Mouse (Mus musculus): Measurements from ENCODE around the gene Braf. TPM values are rescaled to one million over a fixed set of nuclear protein-coding genes. Genes with fewer than 3 reads are reported as not detected.
A peak's percentile ranks its signal among the peaks of the same experiment; 100 is the strongest.

Braf gene
- total RNA-seq, 2 experiments from 2014 or later, result 90.9 to 92.5 TPM

DNA sequence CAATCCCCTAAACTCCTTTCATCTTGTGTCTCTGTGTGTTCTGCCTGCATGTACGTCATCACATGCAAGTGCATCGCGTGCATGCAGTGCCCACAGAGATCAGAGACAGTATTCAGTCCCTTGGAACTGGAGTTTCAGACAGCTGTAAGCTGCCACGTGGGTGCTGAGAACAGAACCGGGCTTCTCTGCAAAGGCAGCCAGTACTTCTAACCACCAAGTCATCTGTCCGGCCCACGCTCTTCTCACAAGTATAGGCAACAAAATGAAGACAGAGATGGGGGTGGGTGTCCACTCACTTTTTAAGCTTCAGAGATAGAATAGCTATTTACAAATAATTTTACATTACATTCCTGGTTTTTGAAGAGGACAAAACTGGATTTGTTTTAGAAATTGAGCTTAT, 50.2 kb downstream of the Braf start:
- intact Hi-C loops (cut with DNase I), result no loop called here
- DNase-seq (ENCODE audit: extremely low spot score in 1 of 2, low spot score in 2 of 2), result no peak

DNA sequence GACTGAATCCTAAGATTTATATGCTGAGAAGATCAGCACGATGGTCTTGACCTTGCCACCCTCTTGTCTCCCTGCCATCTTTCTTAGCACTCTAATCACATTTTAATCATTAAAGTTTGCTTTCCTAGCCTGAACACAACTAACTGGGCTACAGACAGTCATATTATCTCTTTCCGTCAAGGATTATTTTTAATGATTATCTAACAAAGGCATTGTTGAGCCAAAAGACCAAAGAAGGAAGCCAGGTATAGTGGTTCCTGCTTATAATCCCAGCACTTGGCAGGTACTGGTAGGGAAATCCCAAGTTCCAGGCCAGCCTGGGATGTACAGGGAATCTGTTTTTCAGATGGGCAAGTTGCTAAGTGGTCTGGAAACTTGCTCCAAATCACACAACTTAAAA, 114.0 kb downstream of the Braf start:
- no peak for DNase-seq (ENCODE audit: extremely low spot score in 1 of 2, low spot score in 2 of 2)
- intact Hi-C loops (cut with DNase I), result loop anchor here (10.0 kb wide), 1 partner anchor 174 kb away; no protein-coding TSS in a partner anchor

DNA sequence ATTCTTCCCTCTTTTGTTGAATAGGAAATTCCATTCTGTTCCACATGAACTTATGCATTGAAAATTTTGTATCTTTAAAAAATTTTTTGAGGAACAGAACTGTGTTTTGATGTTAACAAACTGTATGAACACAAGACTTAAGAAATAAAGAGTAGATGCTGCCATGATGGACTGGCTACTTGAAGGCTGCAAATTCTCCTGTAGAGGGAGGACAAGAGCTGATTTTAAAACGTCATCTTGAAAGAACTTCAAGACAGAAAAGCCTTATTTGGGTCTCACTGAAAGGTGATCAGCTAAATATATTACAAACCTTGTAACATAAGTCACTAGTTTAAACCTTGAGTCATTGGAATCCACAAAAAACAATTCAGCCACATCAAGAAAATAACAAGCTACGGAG, 115.1 kb downstream of the Braf start:
- intact Hi-C loops (cut with DNase I), result loop anchor here (10.0 kb wide), 1 partner anchor 175 kb away; no protein-coding TSS in a partner anchor
- no peak for DNase-seq (ENCODE audit: extremely low spot score in 1 of 2, low spot score in 2 of 2)

DNA sequence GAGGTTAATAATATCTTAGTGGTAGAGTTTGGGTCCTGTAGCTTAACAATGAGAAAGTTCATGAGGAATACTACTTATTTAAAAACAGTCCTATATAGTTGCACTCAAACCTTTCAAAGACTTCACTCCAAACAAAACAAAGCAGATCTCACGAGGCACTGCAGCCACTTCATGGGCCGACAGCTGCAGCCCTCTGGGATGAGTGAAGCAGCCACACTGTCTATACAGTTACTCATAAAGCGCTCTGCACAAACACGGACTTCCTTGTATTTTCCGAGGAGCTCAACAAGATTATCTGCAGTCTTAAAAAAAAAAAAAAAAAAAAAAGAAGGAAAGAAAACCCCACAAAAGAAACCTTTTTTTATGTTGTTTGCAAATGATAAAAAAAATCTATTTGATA, 117.9 kb downstream of the Braf start:
- intact Hi-C loops (cut with DNase I), result no loop called here
- DNase-seq (ENCODE audit: extremely low spot score in 1 of 2, low spot score in 2 of 2), result no peak

DNA sequence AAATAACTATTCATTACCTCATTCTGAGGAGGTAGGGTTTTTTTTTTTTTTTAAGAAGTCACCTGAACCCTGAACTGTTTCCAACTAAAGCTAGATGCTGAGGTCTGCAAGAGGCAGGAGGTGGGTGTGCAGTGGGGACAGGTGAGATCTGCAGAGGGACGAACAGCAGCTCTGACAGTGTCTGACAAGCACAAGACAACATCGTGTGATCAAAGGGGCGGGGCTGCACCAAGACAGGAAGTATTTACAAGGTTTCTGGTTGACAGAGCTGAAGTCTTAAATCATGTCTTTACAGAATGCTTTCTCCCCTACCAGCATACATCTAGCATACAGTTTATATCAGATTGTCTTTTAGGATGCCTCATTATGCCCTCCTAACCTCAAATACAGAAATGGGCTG, 118.4 kb downstream of the Braf start:
- intact Hi-C loops (cut with DNase I), result no loop called here
- DNase-seq (ENCODE audit: extremely low spot score in 1 of 2, low spot score in 2 of 2), result no peak

DNA sequence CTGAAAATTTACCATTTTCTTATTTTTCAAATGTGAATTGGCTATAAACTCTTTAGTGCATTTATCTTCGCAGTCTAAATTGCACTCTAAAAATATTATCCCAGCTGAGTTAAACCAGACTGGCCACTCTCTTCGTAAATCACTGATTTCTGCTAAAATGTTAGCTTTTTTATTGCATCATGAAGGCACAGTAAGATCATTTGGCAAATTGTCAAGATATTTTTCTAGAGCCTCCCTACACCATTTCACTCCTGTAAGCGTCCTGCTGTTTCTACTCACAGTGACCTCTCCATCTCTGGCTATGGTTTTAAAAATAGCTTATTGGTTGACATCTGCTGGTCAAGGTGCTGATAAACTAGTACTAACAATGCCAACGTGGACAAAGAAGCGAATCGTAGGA, 119.2 kb downstream of the Braf start:
- no peak for DNase-seq (ENCODE audit: extremely low spot score in 1 of 2, low spot score in 2 of 2)
- intact Hi-C loops (cut with DNase I), result no loop called here

DNA sequence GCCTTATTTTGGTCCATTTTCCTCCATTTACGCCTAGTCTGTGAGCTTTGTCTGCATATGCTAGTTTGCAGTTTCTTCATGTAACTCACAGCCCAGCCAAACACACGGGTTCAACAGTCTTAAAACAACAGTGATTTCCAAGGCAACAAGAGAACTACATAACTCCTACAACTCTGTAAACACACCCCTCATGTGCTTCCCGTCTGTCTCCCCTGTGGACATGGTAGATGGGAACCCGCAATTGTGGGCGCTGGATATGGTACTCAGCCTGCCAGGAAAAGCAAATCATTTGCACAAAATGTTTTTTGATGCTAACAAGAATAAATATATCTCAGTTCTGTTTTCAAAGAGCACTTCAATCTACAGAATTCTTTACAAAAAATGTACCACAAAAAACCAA, 120.7 kb downstream of the Braf start:
- intact Hi-C loops (cut with DNase I), result no loop called here

DNA sequence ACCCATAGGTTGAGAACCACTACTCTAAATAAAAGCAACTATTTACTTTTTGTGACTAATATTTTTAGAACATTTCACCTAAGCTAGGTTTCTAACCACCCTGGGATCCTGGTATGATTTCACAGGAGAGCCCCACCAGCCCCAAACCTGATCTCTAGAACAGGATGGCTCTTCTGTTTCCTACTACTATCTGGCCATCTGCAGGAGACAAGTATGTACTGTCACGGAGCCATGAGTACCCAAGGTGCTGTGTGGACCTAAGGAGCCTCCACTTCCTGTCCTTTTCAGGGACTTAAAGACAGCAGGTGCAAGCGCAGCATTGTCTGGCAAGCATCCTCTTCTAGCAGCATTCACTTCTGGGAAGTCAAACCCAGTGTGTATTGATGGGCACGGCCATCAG, 123.4 kb downstream of the Braf start:
- no peak for DNase-seq (ENCODE audit: extremely low spot score in 1 of 2, low spot score in 2 of 2)
- intact Hi-C loops (cut with DNase I), result no loop called here

More for the DNA sequence above, 120.7 kb downstream of the Braf start:
- DNase-seq (ENCODE audit: extremely low spot score in 1 of 2, low spot score in 2 of 2), result no peak

DNA sequence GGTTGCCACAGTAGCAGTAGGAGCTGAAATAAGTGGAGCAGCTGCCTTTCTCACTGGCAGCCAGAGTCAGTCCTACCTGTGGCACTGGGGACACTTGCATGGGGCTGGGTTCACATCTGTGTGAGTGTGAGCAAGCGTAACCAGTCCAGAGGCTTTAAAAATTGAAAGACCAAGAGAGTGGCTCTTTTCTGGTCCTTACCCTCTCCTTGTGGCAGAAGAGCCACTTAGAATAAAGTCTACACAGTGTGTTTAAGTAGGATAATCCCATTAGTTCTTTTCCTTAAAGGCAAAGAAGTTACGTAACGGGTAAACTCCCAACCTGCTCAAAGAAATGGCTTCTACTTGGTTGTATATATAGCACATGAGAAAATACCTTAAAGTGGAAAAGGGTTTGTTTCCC, 124.4 kb downstream of the Braf start:
- DNase-seq (ENCODE audit: extremely low spot score in 1 of 2, low spot score in 2 of 2), result no peak
- intact Hi-C loops (cut with DNase I), result no loop called here

DNA sequence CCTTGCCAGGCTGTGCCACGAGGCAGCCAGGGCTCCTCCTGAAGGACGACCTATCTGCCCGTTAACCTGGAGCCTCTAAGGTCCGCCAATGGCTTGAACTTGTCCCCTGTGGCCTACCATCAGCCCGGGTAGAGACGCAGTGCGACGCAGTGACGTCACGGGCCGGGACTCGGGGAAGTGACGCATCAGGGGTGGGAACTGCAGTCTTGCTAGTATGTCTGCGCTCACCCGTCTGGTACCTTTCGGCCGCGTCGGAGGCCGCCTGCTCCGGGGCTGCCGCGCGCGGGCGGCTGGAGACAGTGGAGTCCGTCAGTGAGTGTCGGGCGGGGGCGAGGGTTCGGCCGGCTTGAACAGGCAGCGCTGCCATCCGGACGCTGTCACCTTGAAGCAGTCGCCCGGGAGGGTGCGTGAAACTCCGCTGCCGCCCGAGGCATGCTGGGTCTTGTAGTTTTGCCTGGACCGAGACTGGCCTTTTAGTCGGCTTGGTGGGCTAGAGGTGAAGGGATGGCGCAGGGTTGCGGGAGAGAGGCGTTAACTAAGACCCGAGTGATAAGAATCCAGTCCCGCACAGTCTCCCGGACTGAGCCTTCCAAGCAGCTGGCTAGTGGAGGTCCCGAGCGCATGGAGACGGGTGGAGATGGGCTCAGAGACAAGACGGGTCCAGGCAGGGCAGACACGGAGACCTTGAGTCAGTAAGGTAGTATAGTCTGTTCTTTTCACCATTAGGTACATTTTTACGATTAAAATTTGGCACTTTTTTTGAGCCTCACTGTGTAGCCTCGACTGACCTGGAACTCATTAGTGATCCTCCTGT, 132.7 kb downstream of the Braf start, which contains the start of gene Ndufb2:
Gene Ndufb2, plus strand, starts transcription at position 174 of the 814 bp plus-strand sequence.
- DNase-seq (ENCODE audit: extremely low spot score in 1 of 2, low spot score in 2 of 2), result peak; percentile 91 to 96
- intact Hi-C loops (cut with DNase I), result no loop called here

DNA sequence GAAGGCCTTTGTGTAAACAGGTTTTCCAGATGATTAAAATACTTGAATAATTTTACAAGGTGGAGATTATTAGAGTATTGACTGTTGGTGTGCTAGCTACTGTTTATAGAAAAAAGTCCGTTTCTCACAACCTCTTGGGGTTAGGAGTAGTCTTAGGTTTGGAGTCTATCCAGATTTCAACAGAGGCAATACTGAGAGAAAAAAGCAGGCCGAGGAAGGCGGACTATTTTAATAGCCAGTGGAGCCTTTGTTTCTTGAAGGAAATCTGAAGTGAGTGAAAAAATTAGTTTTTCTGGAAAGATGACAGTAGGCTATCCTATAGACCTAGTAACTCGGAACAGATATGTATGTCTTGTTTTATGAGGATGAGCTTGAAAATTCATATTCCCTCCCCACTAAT, 133.8 kb downstream of the Braf start:
- intact Hi-C loops (cut with DNase I), result no loop called here

DNA sequence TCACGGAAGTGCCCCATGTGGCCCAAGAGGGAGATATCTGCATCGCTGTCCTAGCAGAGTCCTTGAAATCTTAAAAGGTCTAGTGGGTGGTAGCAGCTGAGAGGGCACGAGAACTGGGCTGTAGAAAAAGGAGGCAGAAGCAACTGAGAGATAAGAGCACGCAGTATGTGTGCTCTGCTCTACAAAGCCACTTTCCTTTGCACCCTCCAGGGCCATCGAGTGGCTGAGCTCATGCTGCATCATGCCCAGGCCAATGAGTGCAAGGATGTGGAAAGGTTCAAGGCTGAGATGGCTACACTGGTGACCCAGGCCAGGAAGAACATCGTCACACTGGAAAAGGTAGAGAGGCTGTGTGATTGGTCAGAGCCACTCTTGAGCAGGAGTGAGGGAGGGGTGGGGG, 139.7 kb downstream of the Braf start, which contains the start of gene Gm42420:
Gene Gm42420, plus strand, starts transcription at position 237 of the 400 bp plus-strand sequence.
- intact Hi-C loops (cut with DNase I), result no loop called here
- DNase-seq (ENCODE audit: extremely low spot score in 1 of 2, low spot score in 2 of 2), result no peak

More for the DNA sequence above, 133.8 kb downstream of the Braf start:
- no peak for DNase-seq (ENCODE audit: extremely low spot score in 1 of 2, low spot score in 2 of 2)

DNA sequence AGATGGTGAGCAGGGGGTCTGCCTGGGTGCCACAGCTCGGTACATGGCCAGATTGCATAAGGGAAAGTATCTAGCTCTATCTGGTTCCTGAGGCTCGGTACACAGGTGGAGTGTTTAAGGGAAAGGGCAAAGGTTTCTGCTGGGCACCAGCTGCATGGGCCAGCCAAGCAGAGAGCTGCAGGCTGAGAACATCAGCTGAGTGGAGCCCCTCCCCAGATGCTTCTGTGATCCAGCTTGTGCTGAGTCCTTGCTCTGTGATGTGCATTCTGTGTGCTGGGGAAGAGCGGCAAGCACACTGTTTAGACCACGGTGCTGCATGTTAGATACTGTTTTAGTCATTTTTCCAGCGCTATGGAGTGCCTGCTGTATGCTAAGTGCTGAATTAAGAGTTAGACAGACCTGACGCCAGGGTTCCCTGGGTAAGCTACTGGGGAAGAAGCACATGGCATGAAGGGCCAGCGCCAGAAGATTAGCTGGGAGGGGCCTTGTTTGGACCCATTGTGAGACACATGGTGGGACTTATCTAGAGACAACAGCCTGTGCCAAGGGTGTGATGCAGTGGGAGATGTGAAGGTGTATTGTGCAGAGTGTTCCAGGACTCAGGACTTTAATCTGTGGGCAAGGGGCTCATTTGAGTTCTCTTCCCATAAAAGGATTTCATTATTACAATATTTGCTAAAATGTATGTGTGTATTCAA, 144.0 kb downstream of the Braf start:
- intact Hi-C loops (cut with DNase I), result no loop called here
- DNase-seq (ENCODE audit: extremely low spot score in 1 of 2, low spot score in 2 of 2), result no peak

DNA sequence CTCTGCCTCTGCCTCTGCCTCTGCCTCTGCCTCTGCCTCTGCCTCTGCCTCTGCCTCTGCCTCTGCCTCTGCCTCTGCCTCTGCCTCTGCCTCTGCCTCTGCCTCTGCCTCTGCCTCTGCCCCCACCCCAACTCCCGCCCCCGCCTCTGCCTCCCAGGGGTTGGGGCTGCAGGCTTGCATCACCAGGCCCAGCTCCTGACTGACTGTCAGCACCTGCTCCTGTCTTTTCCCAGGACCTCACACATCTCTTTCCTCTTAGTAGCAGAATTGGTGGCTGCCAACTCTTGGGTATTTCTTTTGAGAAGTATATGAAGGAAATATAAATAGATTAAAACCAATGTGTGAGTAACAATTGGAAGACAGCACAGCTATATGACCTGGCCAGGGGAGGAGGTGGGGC, 144.7 kb downstream of the Braf start:
- intact Hi-C loops (cut with DNase I), result no loop called here
- DNase-seq (ENCODE audit: extremely low spot score in 1 of 2, low spot score in 2 of 2), result no peak

DNA sequence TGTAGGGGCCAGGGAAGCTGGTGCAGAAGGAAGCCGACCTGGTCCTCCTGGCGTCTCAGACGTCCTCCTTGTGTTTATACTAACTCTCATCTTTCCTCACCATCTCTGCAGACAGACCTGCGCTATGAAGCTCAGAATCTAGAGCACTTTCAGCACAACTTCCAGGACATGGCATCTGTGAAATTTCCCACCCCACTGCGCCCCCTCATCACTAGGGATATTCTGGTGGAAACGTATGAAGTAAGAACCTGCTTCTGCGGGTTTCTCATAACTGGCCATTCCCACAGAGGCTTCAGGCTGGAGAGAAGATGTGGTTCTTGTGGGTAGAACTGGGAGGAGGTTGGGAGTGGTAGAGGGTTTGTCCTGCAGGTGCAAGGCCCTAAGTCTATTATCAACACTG, 145.7 kb downstream of the Braf start:
- no peak for DNase-seq (ENCODE audit: extremely low spot score in 1 of 2, low spot score in 2 of 2)
- intact Hi-C loops (cut with DNase I), result no loop called here

DNA sequence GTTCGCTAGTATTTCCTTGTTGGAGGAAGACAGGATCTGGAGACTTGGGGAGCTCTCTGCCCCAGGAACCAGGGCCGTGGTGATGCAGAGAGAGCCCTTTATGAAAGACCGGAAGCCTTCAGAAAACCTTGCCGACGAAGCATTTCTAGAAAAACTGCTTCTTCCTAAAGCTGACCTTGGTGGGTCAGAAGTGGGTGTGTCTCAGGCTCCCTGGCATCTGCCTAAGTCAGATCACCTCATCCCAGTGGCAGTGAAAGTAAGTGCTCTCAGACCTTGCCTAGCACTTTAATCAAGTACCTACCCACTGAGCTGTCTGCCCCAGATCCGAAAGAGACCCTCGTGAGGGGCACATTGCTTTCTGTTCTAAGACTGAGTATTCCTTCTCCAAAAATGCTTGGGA, 150.3 kb downstream of the Braf start:
- intact Hi-C loops (cut with DNase I), result no loop called here
- DNase-seq (ENCODE audit: extremely low spot score in 1 of 2, low spot score in 2 of 2), result no peak

DNA sequence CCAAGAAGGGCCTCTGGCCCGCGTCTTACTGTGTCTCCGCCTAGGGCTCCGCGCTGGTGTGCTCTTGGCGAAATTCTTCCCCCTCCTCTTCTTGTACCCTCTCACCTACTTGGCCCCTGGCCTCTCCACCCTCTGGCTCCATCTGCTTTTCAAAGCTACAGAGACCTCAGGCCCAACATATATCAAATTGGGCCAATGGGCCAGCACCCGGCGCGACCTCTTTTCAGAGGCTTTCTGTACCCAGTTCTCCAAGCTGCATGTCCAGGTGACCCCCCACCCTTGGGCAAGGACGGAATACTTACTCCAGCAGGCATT, 150.8 kb downstream of the Braf start:
- intact Hi-C loops (cut with DNase I), result no loop called here
- no peak for DNase-seq (ENCODE audit: extremely low spot score in 1 of 2, low spot score in 2 of 2)

DNA sequence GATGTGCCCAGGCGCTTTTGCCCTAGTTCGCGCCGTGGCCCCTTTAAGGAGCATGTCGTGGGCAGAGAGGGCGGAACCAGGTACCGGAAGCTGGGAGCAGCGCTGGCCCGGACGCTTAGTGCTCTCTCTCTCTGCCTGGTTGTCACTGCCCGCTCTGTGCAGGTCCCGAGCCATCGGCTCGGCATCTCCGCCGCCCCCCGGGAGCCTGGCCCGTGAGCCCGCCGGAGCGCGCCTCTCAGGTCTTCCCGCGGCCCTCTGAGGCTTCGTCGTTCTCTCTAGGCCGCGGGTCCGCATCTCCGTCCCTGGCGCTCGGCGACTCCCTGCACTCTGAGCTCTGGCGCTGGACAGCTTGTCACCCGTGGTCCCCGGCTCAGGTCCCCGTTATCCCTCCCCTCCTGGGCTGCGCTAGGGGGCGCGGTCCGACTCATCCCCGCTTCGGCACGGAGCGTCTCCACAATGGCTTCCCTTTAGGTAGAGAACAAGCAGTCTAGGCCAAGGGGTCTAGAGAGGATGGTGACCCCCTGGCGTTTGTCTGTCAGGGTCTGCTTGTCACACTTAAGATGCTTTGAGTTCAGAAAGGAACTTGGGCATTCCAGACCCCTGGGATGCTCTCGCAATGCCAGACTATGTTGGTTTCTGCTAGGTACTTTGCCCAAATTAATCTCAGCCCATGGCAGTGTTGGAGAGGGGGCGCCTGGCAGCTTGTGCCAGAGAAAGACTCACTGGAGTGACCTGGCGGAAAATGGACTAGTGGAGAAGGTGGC, 151.3 kb downstream of the Braf start, which contains the start of gene Adck2:
Gene Adck2, plus strand, starts transcription at position 83 of the 764 bp plus-strand sequence.
- peak; percentile 66 to 85 for DNase-seq (ENCODE audit: extremely low spot score in 1 of 2, low spot score in 2 of 2)
- intact Hi-C loops (cut with DNase I), result no loop called here

DNA sequence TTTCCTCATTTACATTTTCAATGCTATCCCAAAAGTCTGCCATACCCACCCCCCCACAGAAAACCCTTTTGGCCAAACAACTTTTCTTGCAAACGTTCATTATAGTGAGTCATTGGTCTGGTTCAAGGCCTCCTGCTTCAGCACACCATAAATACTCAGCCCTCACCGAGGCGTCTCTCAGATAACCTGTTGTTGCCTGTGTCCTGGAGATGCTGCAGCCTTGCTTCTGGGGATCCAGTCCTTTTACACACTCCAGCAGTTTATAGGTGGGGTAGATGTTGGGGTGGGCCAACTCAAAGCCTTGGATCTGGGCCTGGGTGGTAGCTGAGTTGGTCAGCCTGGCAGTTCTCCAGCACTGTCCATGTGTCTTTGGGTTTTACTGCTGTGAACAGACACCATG, 154.8 kb downstream of the Braf start:
- intact Hi-C loops (cut with DNase I), result no loop called here
- no peak for DNase-seq (ENCODE audit: extremely low spot score in 1 of 2, low spot score in 2 of 2)
